Mouse (Mus musculus) hindbrain, embryonic 11.5 days (tissue): ENCODE measurements at regions not wholly inside any gene's neighbourhood (a gene's known extent, or its start where the extent isn't known, plus 50 kb on each side); places are given as distances from the start of the nearest gene placed in this dataset.

ENCODE experiments used
- ATAC-seq: fragments of 200-750 bp; cut with Nextera tagmentation; 2 replicates; pipeline ENCODE4 v1.8.0; 2017; ENCODE audit warnings: mild to moderate bottlenecking, moderate TSS enrichment, moderate library complexity; ENCODE audit not compliant: low FRiP score
- DNase-seq: peaks from one replicate; pipeline ENCODE4 v3.0.0-alpha.2; 2015; ENCODE audit warnings: low spot score
- H3K27ac ChIP-seq: fragments of 300-500 bp; sonication (generic); 2 replicates; pipeline ENCODE4 v1.5.1; 2014; ENCODE audit warnings: mild to moderate bottlenecking, low read depth, low read length
- H3K27me3 ChIP-seq: fragments of 300-500 bp; sonication (generic); 2 replicates; pipeline ENCODE4 v1.6.1; 2014; ENCODE audit warnings: mild to moderate bottlenecking, low read length, moderate library complexity, mixed read lengths; ENCODE audit not compliant: control insufficient read depth, insufficient read depth
- H3K36me3 ChIP-seq: fragments of 300-500 bp; sonication (generic); 2 replicates; pipeline ENCODE4 v1.6.1; 2014; ENCODE audit warnings: mild to moderate bottlenecking, low read length, moderate library complexity, mixed read lengths; ENCODE audit not compliant: control insufficient read depth, insufficient read depth
- H3K4me1 ChIP-seq: fragments of 300-500 bp; sonication (generic); replicated peaks from 2 replicates; pipeline ENCODE4 v1.6.1; 2014; ENCODE audit warnings: low read length, mixed read lengths; ENCODE audit not compliant: control insufficient read depth, insufficient read depth
- H3K4me2 ChIP-seq: fragments of 300-500 bp; sonication (generic); replicated peaks from 2 replicates; pipeline ENCODE4 v1.6.1; 2014; ENCODE audit warnings: mild to moderate bottlenecking, low read depth, low read length
- H3K4me3 ChIP-seq: fragments of 300-500 bp; sonication (generic); 2 replicates; pipeline ENCODE4 v1.5.1; 2014; ENCODE audit warnings: low read depth, low read length
- H3K9ac ChIP-seq: fragments of 300-500 bp; sonication (generic); 2 replicates; pipeline ENCODE4 v1.6.1; 2014; ENCODE audit warnings: low read depth, low read length
- H3K9me3 ChIP-seq: fragments of 300-500 bp; sonication (generic); 2 replicates; pipeline ENCODE4 v1.6.1; 2016; ENCODE audit warnings: low read length; ENCODE audit not compliant: control insufficient read depth
- WGBS: fragments of 180-500 bp; shearing (Covaris S2); extraction: QIAGEN DNeasy Blood & Tissue Kit; methylation state at CpG from one replicate; pipeline ENCODE4 v1.1.7; 2014; 5-methylcytosine and 5-hydroxymethylcytosine counted together

- DNase-seq (no peak), ATAC-seq (no peak)
- H3K9me3 ChIP-seq: no peaks in the 10 kb centered on the region
- WGBS: 87% methylated on average over 5 of the region's 5 CpGs
- no peak overlapping the region for H3K9ac ChIP-seq
- no peak overlapping the region for H3K27ac ChIP-seq
- no peak overlapping the region for H3K4me2 ChIP-seq
- no peaks in the 10 kb centered on the region for H3K36me3 ChIP-seq
- no peaks in the 10 kb centered on the region for H3K4me1 ChIP-seq
- H3K27me3 ChIP-seq: no peaks in the 10 kb centered on the region
- H3K4me3 ChIP-seq: no peak overlapping the region
These were observed 168.6 kb upstream of the Dmrta1 start for GRCm38 (mm10) chr4:89510593-89510992.

DNA sequence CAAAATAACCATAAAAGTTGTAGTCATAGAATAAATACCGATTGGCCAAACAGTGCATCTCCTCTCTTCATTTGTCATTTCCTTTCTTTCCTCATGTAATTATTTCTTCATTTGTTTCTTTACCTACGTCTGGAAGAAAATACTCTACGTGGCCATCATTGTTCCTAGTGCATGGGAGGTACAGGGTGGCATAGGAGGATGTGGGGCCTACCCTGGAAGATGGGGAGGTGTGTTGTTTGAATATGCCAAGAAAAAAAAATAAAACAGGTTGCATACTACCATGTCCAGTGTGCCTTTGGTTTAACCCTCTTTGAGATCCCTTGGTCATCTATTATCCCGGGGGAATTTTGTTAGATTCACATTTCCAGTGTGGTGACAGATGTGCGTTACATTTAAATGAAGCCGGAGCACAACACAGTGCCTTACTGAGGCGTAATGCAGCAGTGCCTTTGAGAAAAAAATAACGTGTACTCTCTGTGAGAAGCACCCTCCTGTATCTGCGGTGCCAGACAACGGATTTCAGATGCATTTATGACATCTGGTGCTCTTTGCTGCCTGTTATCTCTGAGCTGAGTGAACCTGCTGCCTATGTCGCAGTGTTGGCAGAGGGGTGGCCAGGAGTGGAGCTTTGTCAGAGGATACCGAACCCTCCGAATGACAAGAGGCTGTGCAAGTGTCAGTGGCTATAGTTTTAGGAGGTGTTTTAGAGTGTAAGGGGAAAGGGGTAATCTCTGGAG is 169.4 kb upstream of the Dmrta1 start:
- H3K9me3 ChIP-seq: no peaks in the 10 kb centered on the region
- no peak overlapping the region for H3K4me2 ChIP-seq
- no peak overlapping the region for H3K9ac ChIP-seq
- H3K27ac ChIP-seq: no peak overlapping the region
- WGBS: 79% methylated on average over 13 of the region's 13 CpGs
- DNase-seq (no peak), ATAC-seq (no peak)
- no peak overlapping the region for H3K4me3 ChIP-seq
- H3K27me3 ChIP-seq: no peaks in the 10 kb centered on the region
- H3K4me1 ChIP-seq: no peaks in the 10 kb centered on the region
- no peaks in the 10 kb centered on the region for H3K36me3 ChIP-seq

GRCm38 (mm10) chr4:89508103-89508763 is 171.0 kb upstream of the Dmrta1 start:
- ATAC-seq: 0 out of 2 replicates have a peak, but pooled peaks have one; percentile 22
- Histone ChIP-seq H3K9ac (no peak overlapping the region), H3K4me2 (no peak overlapping the region), H3K9me3 (no peaks in the 10 kb centered on the region), H3K36me3 (no peaks in the 10 kb centered on the region), H3K4me3 (no peak overlapping the region), H3K27me3 (no peaks in the 10 kb centered on the region), H3K27ac (no peak overlapping the region), H3K4me1 (no peaks in the 10 kb centered on the region)
- 35% methylated on average over 6 of the region's 6 CpGs for WGBS
- DNase-seq: no peak

DNA sequence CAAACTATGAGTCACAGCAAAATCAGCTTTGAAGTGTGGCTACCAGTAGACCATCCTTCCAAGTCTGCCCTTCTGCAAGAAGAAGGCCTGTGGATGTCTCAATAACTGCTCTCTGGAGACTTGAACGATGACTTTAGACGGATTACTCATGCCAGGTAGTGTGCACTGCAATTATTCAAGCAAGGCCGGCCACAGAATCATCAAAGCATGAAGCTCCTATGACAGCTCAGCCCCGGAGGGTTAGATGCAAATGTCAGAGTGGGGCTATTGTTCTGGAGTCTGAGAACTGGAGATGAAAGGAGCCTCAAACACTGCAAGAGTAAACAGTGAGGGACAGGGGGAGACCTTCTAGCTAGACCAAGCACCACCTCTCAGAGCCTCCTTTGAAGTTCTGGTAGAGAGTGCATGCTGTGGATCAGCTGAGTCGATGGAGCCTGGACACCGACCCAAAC is 173.8 kb upstream of the Dmrta1 start:
- no peak for DNase-seq
- H3K9me3 ChIP-seq: no peaks in the 10 kb centered on the region
- 13% methylated on average over 6 of the region's 6 CpGs for WGBS
- H3K4me1 ChIP-seq: no peaks in the 10 kb centered on the region
- H3K27me3 ChIP-seq: no peaks in the 10 kb centered on the region
- H3K4me3 ChIP-seq: no peak overlapping the region
- no peak overlapping the region for H3K4me2 ChIP-seq
- H3K27ac ChIP-seq: no peak overlapping the region
- H3K9ac ChIP-seq: no peak overlapping the region
- H3K36me3 ChIP-seq: no peaks in the 10 kb centered on the region
- no peak for ATAC-seq

GRCm38 (mm10) chr4:89500232-89500631 is 179.0 kb upstream of the Dmrta1 start:
- Histone ChIP-seq H3K27me3 (no peaks in the 10 kb centered on the region), H3K9me3 (no peaks in the 10 kb centered on the region), H3K4me3 (no peak overlapping the region), H3K9ac (no peak overlapping the region), H3K27ac (no peak overlapping the region), H3K4me2 (no peak overlapping the region), H3K36me3 (no peaks in the 10 kb centered on the region), H3K4me1 (no peaks in the 10 kb centered on the region)
- WGBS: 80% methylated on average over 4 of the region's 4 CpGs
- ATAC-seq (no peak), DNase-seq (no peak)

- Histone ChIP-seq H3K27me3 (no peaks in the 10 kb centered on the region), H3K9me3 (no peaks in the 10 kb centered on the region), H3K27ac (no peak overlapping the region), H3K9ac (no peak overlapping the region), H3K4me2 (no peak overlapping the region), H3K4me3 (no peak overlapping the region), H3K4me1 (no peaks in the 10 kb centered on the region), H3K36me3 (no peaks in the 10 kb centered on the region)
- 90% methylated on average over 8 of the region's 8 CpGs for whole genome bisulfite sequencing
- DNase-seq (no peak), ATAC-seq (no peak)
These were observed 180.1 kb upstream of the Cdkn2b start for GRCm38 (mm10) chr4:89490947-89491346.

DNA sequence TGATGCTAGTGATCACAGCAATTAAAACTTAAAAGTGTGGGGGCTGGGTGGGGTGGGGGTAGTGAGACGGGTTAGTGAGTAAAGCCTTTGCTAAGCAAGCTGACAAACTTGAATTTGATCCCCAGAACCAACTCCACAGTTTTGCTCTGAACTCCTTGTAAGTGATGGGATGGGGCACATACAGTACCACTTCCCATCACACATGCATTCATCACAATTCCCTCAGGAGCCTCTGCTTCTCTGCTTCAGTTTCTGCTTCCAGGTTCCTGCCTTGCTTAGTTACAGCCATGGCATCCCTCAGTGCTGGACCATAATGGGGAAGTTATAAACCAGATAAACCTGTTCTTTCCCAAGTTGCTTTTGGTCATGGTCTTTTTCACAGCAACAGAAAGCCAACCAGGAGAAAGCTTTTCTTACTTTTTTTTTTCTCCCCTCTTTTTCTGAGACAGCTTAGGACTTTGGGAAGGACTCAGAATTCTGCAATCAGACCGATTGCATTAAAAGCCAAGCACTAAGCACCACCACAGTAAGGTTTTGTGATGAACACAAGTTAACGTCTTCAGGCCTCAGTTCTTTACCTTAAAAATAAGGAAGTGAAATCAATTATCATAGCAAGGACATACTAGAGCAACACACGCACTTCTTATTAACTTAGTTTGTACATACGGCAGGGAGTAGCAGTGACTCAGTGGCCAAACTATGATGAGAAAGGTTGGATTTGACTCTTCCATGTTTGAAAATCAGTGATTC is 176.8 kb upstream of the Cdkn2b start:
- no peaks in the 10 kb centered on the region for H3K27me3 ChIP-seq
- no peak overlapping the region for H3K27ac ChIP-seq
- H3K4me2 ChIP-seq: no peak overlapping the region
- WGBS: 86% methylated on average over 5 of the region's 5 CpGs
- no peaks in the 10 kb centered on the region for H3K4me1 ChIP-seq
- H3K9me3 ChIP-seq: no peaks in the 10 kb centered on the region
- ATAC-seq (no peak), DNase-seq (no peak)
- no peak overlapping the region for H3K9ac ChIP-seq
- no peaks in the 10 kb centered on the region for H3K36me3 ChIP-seq
- H3K4me3 ChIP-seq: no peak overlapping the region

GRCm38 (mm10) chr4:89486963-89487362 is 176.1 kb upstream of the Cdkn2b start:
- no peak overlapping the region for H3K4me3 ChIP-seq
- H3K36me3 ChIP-seq: no peaks in the 10 kb centered on the region
- no peaks in the 10 kb centered on the region for H3K4me1 ChIP-seq
- H3K9ac ChIP-seq: no peak overlapping the region
- WGBS: 85% methylated on average over 4 of the region's 4 CpGs
- DNase-seq: no peak
- no peaks in the 10 kb centered on the region for H3K27me3 ChIP-seq
- no peaks in the 10 kb centered on the region for H3K9me3 ChIP-seq
- no peak overlapping the region for H3K27ac ChIP-seq
- no peak overlapping the region for H3K4me2 ChIP-seq
- no peak for ATAC-seq
